Mouse (Mus musculus) hindbrain, embryonic 13.5 days (tissue): ENCODE measurements around the gene Cat. TPM values are rescaled to one million over a fixed set of nuclear protein-coding genes. Genes with fewer than 3 reads are reported as not detected.

Experiments used
- ATAC-seq: fragments of 200-750 bp; cut with Nextera tagmentation; 2 replicates; pipeline ENCODE4 v1.8.0; 2017; ENCODE audit warnings: moderate TSS enrichment; ENCODE audit not compliant: low FRiP score
- H3K27ac ChIP-seq: fragments of 300-500 bp; sonication (generic); 2 replicates; pipeline ENCODE4 v1.5.1; 2015; ENCODE audit warnings: inconsistent platforms, mild to moderate bottlenecking, moderate library complexity
- H3K27me3 ChIP-seq: fragments of 300-500 bp; sonication (generic); 2 replicates; pipeline ENCODE4 v1.6.1; 2015; ENCODE audit warnings: mild to moderate bottlenecking, inconsistent platforms
- H3K36me3 ChIP-seq: fragments of 300-500 bp; sonication (generic); 2 replicates; pipeline ENCODE4 v1.6.1; 2015; ENCODE audit warnings: mild to moderate bottlenecking, inconsistent platforms
- H3K4me1 ChIP-seq: fragments of 300-500 bp; sonication (generic); replicated peaks from 2 replicates; pipeline ENCODE4 v1.6.1; 2015; ENCODE audit warnings: inconsistent platforms
- H3K4me2 ChIP-seq: fragments of 300-500 bp; sonication (generic); 2 replicates; pipeline ENCODE4 v1.6.1; 2015; ENCODE audit warnings: inconsistent platforms, mild to moderate bottlenecking, moderate library complexity
- H3K4me3 ChIP-seq: fragments of 300-500 bp; sonication (generic); 2 replicates; pipeline ENCODE4 v1.5.1; 2015; ENCODE audit warnings: mild to moderate bottlenecking, inconsistent platforms
- H3K9ac ChIP-seq: fragments of 300-500 bp; sonication (generic); 2 replicates; pipeline ENCODE4 v1.6.1; 2015; ENCODE audit warnings: mild to moderate bottlenecking, inconsistent platforms
- H3K9me3 ChIP-seq: fragments of 300-500 bp; sonication (generic); 2 replicates; pipeline ENCODE4 v1.6.1; 2016; ENCODE audit warnings: inconsistent platforms
- WGBS: fragments of 180-500 bp; shearing (Covaris S2); methylation state at CpG from one replicate; pipeline ENCODE4 v1.1.7; 2015; 5-methylcytosine and 5-hydroxymethylcytosine counted together
- polyA plus RNA-seq: library from polyadenylated mRNA; unstranded; fragments of >200 nt; fragmentation: Nextera tagmentation; extraction: Ambion mirVana; gene quantifications from 2 replicates; pipeline ENCODE4 v1.2.1, GENCODE M21; 2015

The Cat gene
- polyA plus RNA-seq, 1 experiment from 2014 or later = 74.1 TPM

GRCm38 (mm10) chr2:103452550-103452949 is 32.4 kb downstream of the Cat start:
- no peak overlapping the region for H3K27ac ChIP-seq
- no peak overlapping the region for H3K9ac ChIP-seq
- 89% methylated on average over 5 of the region's 5 CpGs for WGBS
- peaks cover 41% of the 10 kb centered on the region for H3K36me3 ChIP-seq
- no peaks in the 10 kb centered on the region for H3K9me3 ChIP-seq
- H3K4me2 ChIP-seq = no peak overlapping the region
- 0 out of 2 replicates have a peak, but pooled peaks cover 3% of the 10 kb centered on the region for H3K4me1 ChIP-seq
- no peak overlapping the region for H3K4me3 ChIP-seq
- no peaks in the 10 kb centered on the region for H3K27me3 ChIP-seq
- no peak for ATAC-seq

- H3K9me3 ChIP-seq = no peaks in the 10 kb centered on the region
- H3K4me1 ChIP-seq = 0 out of 2 replicates have a peak, but pooled peaks cover 3% of the 10 kb centered on the region
- WGBS = 85% methylated on average over 8 of the region's 8 CpGs
- peaks cover 29% of the 10 kb centered on the region for H3K36me3 ChIP-seq
- H3K9ac ChIP-seq = no peak overlapping the region
- H3K4me3 ChIP-seq = no peak overlapping the region
- no peak overlapping the region for H3K27ac ChIP-seq
- no peaks in the 10 kb centered on the region for H3K27me3 ChIP-seq
- no peak overlapping the region for H3K4me2 ChIP-seq
- ATAC-seq = no peak
Measured at GRCm38 (mm10) chr2:103450267-103450666, 34.7 kb downstream of the Cat start.

GRCm38 (mm10) chr2:103449813-103450212 is 35.1 kb downstream of the Cat start:
- 0 out of 2 replicates have a peak, but pooled peaks cover 3% of the 10 kb centered on the region for H3K4me1 ChIP-seq
- no peaks in the 10 kb centered on the region for H3K27me3 ChIP-seq
- ATAC-seq = no peak
- H3K4me3 ChIP-seq = no peak overlapping the region
- no peaks in the 10 kb centered on the region for H3K9me3 ChIP-seq
- no peak overlapping the region for H3K9ac ChIP-seq
- no peak overlapping the region for H3K4me2 ChIP-seq
- H3K27ac ChIP-seq = no peak overlapping the region
- H3K36me3 ChIP-seq = peaks cover 25% of the 10 kb centered on the region
- 88% methylated on average over 7 of the region's 7 CpGs for WGBS

- no peak for ATAC-seq
- Histone ChIP-seq H3K27ac (no peak overlapping the region), H3K4me1 (0 out of 2 replicates have a peak, but pooled peaks cover 3% of the 10 kb centered on the region), H3K4me2 (no peak overlapping the region), H3K4me3 (no peak overlapping the region), H3K36me3 (peaks cover 17% of the 10 kb centered on the region), H3K9ac (no peak overlapping the region), H3K27me3 (no peaks in the 10 kb centered on the region), H3K9me3 (no peaks in the 10 kb centered on the region)
- 57% methylated on average over 14 of the region's 14 CpGs for WGBS
Measured at GRCm38 (mm10) chr2:103448947-103449560, 35.9 kb downstream of the Cat start.

GRCm38 (mm10) chr2:103446326-103446725 is 38.6 kb downstream of the Cat start:
- no peaks in the 10 kb centered on the region for H3K36me3 ChIP-seq
- 0 out of 2 replicates have a peak, but pooled peaks cover 3% of the 10 kb centered on the region for H3K4me1 ChIP-seq
- ATAC-seq = no peak
- H3K4me3 ChIP-seq = no peak overlapping the region
- no peaks in the 10 kb centered on the region for H3K27me3 ChIP-seq
- H3K9ac ChIP-seq = no peak overlapping the region
- H3K9me3 ChIP-seq = no peaks in the 10 kb centered on the region
- 93% methylated on average over 6 of the region's 6 CpGs for WGBS
- no peak overlapping the region for H3K27ac ChIP-seq
- no peak overlapping the region for H3K4me2 ChIP-seq

GRCm38 (mm10) chr2:103445776-103446175 is 39.2 kb downstream of the Cat start:
- WGBS = 66% methylated on average over 6 of the region's 6 CpGs
- H3K4me2 ChIP-seq = no peak overlapping the region
- H3K9me3 ChIP-seq = no peaks in the 10 kb centered on the region
- H3K4me3 ChIP-seq = no peak overlapping the region
- no peaks in the 10 kb centered on the region for H3K36me3 ChIP-seq
- H3K4me1 ChIP-seq = 0 out of 2 replicates have a peak, but pooled peaks cover 3% of the 10 kb centered on the region
- peak; percentile 21; the same call in 1 of the 2 replicates for ATAC-seq
- H3K27me3 ChIP-seq = no peaks in the 10 kb centered on the region
- H3K27ac ChIP-seq = no peak overlapping the region
- H3K9ac ChIP-seq = no peak overlapping the region

- WGBS = 4% methylated on average over 12 of the region's 12 CpGs
- Histone ChIP-seq H3K27ac (no peak overlapping the region), H3K4me3 (peak overlapping the region; percentile 24; the same call in 1 of the 2 replicates), H3K4me1 (no peaks in the 10 kb centered on the region; the same call in 1 of the 2 replicates), H3K9ac (peak overlapping the region; percentile 58; the same call in 1 of the 2 replicates), H3K36me3 (no peaks in the 10 kb centered on the region), H3K27me3 (no peaks in the 10 kb centered on the region), H3K4me2 (peak overlapping the region; percentile 51), H3K9me3 (no peaks in the 10 kb centered on the region)
- ATAC-seq = peak; percentile 67
Measured at GRCm38 (mm10) chr2:103439710-103440109, 45.2 kb downstream of the Cat start.

GRCm38 (mm10) chr2:103439071-103439622 is 45.8 kb downstream of the Cat start:
- H3K27ac ChIP-seq = no peak overlapping the region
- ATAC-seq = peak; percentile 33; the same call in 1 of the 2 replicates

GRCm38 (mm10) chr2:103436534-103436933 is 48.4 kb downstream of the Cat start:
- H3K9me3 ChIP-seq = no peaks in the 10 kb centered on the region

More at GRCm38 (mm10) chr2:103439071-103439622, 45.8 kb downstream of the Cat start:
- no peaks in the 10 kb centered on the region for H3K27me3 ChIP-seq
- H3K4me3 ChIP-seq = no peak overlapping the region; the same call in 1 of the 2 replicates
- H3K36me3 ChIP-seq = no peaks in the 10 kb centered on the region
- no peaks in the 10 kb centered on the region for H3K9me3 ChIP-seq
- no peak overlapping the region for H3K4me2 ChIP-seq
- H3K4me1 ChIP-seq = no peaks in the 10 kb centered on the region; the same call in 1 of the 2 replicates
- 90% methylated on average over 11 of the region's 11 CpGs for WGBS
- H3K9ac ChIP-seq = no peak overlapping the region; the same call in 1 of the 2 replicates

GRCm38 (mm10) chr2:103435110-103435509 is 49.9 kb downstream of the Cat start:
- Histone ChIP-seq H3K36me3 (no peaks in the 10 kb centered on the region), H3K9me3 (no peaks in the 10 kb centered on the region), H3K27me3 (no peaks in the 10 kb centered on the region), H3K4me3 (no peak overlapping the region), H3K4me2 (no peak overlapping the region), H3K4me1 (no peaks in the 10 kb centered on the region; the same call in 1 of the 2 replicates), H3K9ac (no peak overlapping the region), H3K27ac (no peak overlapping the region)
- no peak for ATAC-seq
- WGBS = 77% methylated on average over 2 of the region's 2 CpGs

More at GRCm38 (mm10) chr2:103436534-103436933, 48.4 kb downstream of the Cat start:
- H3K27ac ChIP-seq = no peak overlapping the region
- no peak for ATAC-seq
- H3K9ac ChIP-seq = no peak overlapping the region
- H3K4me1 ChIP-seq = no peaks in the 10 kb centered on the region; the same call in 1 of the 2 replicates
- H3K27me3 ChIP-seq = no peaks in the 10 kb centered on the region
- no peak overlapping the region for H3K4me3 ChIP-seq
- H3K4me2 ChIP-seq = no peak overlapping the region
- 76% methylated on average over 5 of the region's 5 CpGs for WGBS
- H3K36me3 ChIP-seq = no peaks in the 10 kb centered on the region

GRCm38 (mm10) chr2:103432695-103433275 is 52.2 kb downstream of the Cat start:
- no peak overlapping the region for H3K27ac ChIP-seq
- H3K4me1 ChIP-seq = no peaks in the 10 kb centered on the region
- no peak overlapping the region for H3K4me2 ChIP-seq
- H3K27me3 ChIP-seq = no peaks in the 10 kb centered on the region
- H3K9ac ChIP-seq = no peak overlapping the region
- no peak overlapping the region for H3K4me3 ChIP-seq
- H3K36me3 ChIP-seq = no peaks in the 10 kb centered on the region
- WGBS = 81% methylated on average over 8 of the region's 8 CpGs
- H3K9me3 ChIP-seq = no peaks in the 10 kb centered on the region
- ATAC-seq = no peak

- Histone ChIP-seq H3K9ac (no peak overlapping the region), H3K4me2 (no peak overlapping the region), H3K27ac (no peak overlapping the region), H3K4me1 (no peaks in the 10 kb centered on the region), H3K4me3 (no peak overlapping the region), H3K36me3 (no peaks in the 10 kb centered on the region), H3K27me3 (no peaks in the 10 kb centered on the region), H3K9me3 (no peaks in the 10 kb centered on the region)
- 65% methylated on average over 1 of the region's 1 CpGs for WGBS
- ATAC-seq = no peak
Measured at GRCm38 (mm10) chr2:103430712-103431111, 54.2 kb downstream of the Cat start.
